Mouse (Mus musculus): Measurements from ENCODE around the gene Selenoo. TPM values are rescaled to one million over a fixed set of nuclear protein-coding genes. Genes with fewer than 3 reads are reported as not detected.
A peak's percentile ranks its signal among the peaks of the same experiment; 100 is the strongest.

Gene Selenoo
- polyA plus RNA-seq, 1 experiment from 2014 or later = 21.6 TPM

- H3K27me3 ChIP-seq (ENCODE audit: insufficient read depth, poor library complexity, severe bottlenecking) = peaks cover 43% of the 10 kb centered on the region
- peaks cover 33% of the 10 kb centered on the region for H3K36me3 ChIP-seq
- peak overlapping the region; percentile 94 for H3K27ac ChIP-seq
- peaks cover 72% of the 10 kb centered on the region for H3K4me1 ChIP-seq (replicated peaks)
- WGBS = 5% methylated on average over 25 of the region's 25 CpGs
- H3K4me3 ChIP-seq = peak overlapping the region; percentile 71
- DNase-seq (ENCODE audit: low spot score) = peak; percentile 55
- H3K9me3 ChIP-seq = no peaks in the 10 kb centered on the region
These were observed 59.8 kb downstream of the Selenoo start for GRCm38 (mm10) chr15:89148496-89149270.

- Histone ChIP-seq H3K27me3 (ENCODE audit: insufficient read depth, poor library complexity, severe bottlenecking) (peaks cover 43% of the 10 kb centered on the region), H3K27ac (peak within 1 kb of the TSS; percentile 94), H3K4me3 (peak within 1 kb of the TSS; percentile 71), H3K36me3 (peaks cover 33% of the 10 kb centered on the region), H3K4me1 (replicated peaks) (peaks cover 72% of the 10 kb centered on the region), H3K9me3 (no peaks in the 10 kb centered on the region)
- peak; percentile 66 for DNase-seq (ENCODE audit: low spot score)
- under 1% methylated on average over 61 of the region's 61 CpGs for WGBS
These were observed 60.6 kb downstream of the Selenoo start, which contains the start of gene Mapk11 for GRCm38 (mm10) chr15:89149271-89150040. TSS of gene Mapk11 (minus strand) at chr15:89149628.

Other genes with a start within 250 kb of the Selenoo start
- 41.3 and 48.3 TPM in 2 replicates for gene Pim3, start 226.9 kb upstream of the Selenoo start, polyA plus RNA-seq (2016; fragmentation: Nextera tagmentation; extraction: Ambion mirVana)
- gene Ttll8, start 134.7 kb upstream of the Selenoo start, polyA plus RNA-seq (2016; fragmentation: Nextera tagmentation; extraction: Ambion mirVana) = 0.05 and 0.08 TPM in 2 replicates
- gene Mlc1, start 110.1 kb upstream of the Selenoo start, polyA plus RNA-seq (2016; fragmentation: Nextera tagmentation; extraction: Ambion mirVana) = 4.7 and 5.5 TPM in 2 replicates
- gene Mov10l1, start 106.2 kb upstream of the Selenoo start, polyA plus RNA-seq (2016; fragmentation: Nextera tagmentation; extraction: Ambion mirVana) = not detected in 2 replicates
- gene Panx2, start 29.4 kb upstream of the Selenoo start, polyA plus RNA-seq (2016; fragmentation: Nextera tagmentation; extraction: Ambion mirVana) = 0.26 and 0.56 TPM in 2 replicates
- gene Trabd, start 14.0 kb upstream of the Selenoo start, polyA plus RNA-seq (2016; fragmentation: Nextera tagmentation; extraction: Ambion mirVana) = 56.2 and 57.8 TPM in 2 replicates
- 23.7 and 26.0 TPM in 2 replicates for gene Tubgcp6, start 34.0 kb downstream of the Selenoo start, polyA plus RNA-seq (2016; fragmentation: Nextera tagmentation; extraction: Ambion mirVana)
- gene Hdac10, start 39.6 kb downstream of the Selenoo start, polyA plus RNA-seq (2016; fragmentation: Nextera tagmentation; extraction: Ambion mirVana) = 16.4 and 18.5 TPM in 2 replicates
- gene Mapk12, start 51.6 kb downstream of the Selenoo start, polyA plus RNA-seq (2016; fragmentation: Nextera tagmentation; extraction: Ambion mirVana) = 23.7 and 28.5 TPM in 2 replicates
- 34.9 and 46.6 TPM in 2 replicates for gene Mapk11, start 60.5 kb downstream of the Selenoo start, polyA plus RNA-seq (2016; fragmentation: Nextera tagmentation; extraction: Ambion mirVana)
- 133 and 155 TPM in 2 replicates for gene Plxnb2, start 91.7 kb downstream of the Selenoo start, polyA plus RNA-seq (2016; fragmentation: Nextera tagmentation; extraction: Ambion mirVana)
- gene Dennd6b, start 107.4 kb downstream of the Selenoo start, polyA plus RNA-seq (2016; fragmentation: Nextera tagmentation; extraction: Ambion mirVana) = 29.7 and 40.1 TPM in 2 replicates
- gene Ppp6r2, start 122.5 kb downstream of the Selenoo start, polyA plus RNA-seq (2016; fragmentation: Nextera tagmentation; extraction: Ambion mirVana) = 27.2 and 45.7 TPM in 2 replicates
- 92.5 and 103 TPM in 2 replicates for gene Sbf1, start 226.2 kb downstream of the Selenoo start, polyA plus RNA-seq (2016; fragmentation: Nextera tagmentation; extraction: Ambion mirVana)
- 0.25 and 0.27 TPM in 2 replicates for gene Adm2, start 233.6 kb downstream of the Selenoo start, polyA plus RNA-seq (2016; fragmentation: Nextera tagmentation; extraction: Ambion mirVana)
- gene Miox, start 245.3 kb downstream of the Selenoo start, polyA plus RNA-seq (2016; fragmentation: Nextera tagmentation; extraction: Ambion mirVana) = not detected in 2 replicates